Mouse (Mus musculus) hindbrain, embryonic 14.5 days (tissue): ENCODE measurements around the gene Mgarp. TPM values are rescaled to one million over a fixed set of nuclear protein-coding genes. Genes with fewer than 3 reads are reported as not detected.
A peak's percentile ranks its signal among the peaks of the same experiment; 100 is the strongest.
"Not testable (repeated sequence)": the region's sequence is repeated elsewhere in the genome, so short reads cannot be mapped to it uniquely, and the experiment has no call there.

ENCODE experiments used
- ATAC-seq: fragments of 200-750 bp; cut with Nextera tagmentation; 2 replicates; pipeline ENCODE4 v1.8.0; 2017; ENCODE audit warnings: moderate number of reproducible peaks, mild to moderate bottlenecking, moderate TSS enrichment, moderate library complexity; ENCODE audit not compliant: low FRiP score
- DNase-seq: peaks from one replicate; pipeline ENCODE4 v3.0.0-alpha.2; 2015; ENCODE audit warnings: low spot score
- H3K27ac ChIP-seq: fragments of 300-500 bp; sonication (generic); 2 replicates; pipeline ENCODE4 v1.5.1; 2014; ENCODE audit warnings: mild to moderate bottlenecking, moderate library complexity
- H3K27me3 ChIP-seq: fragments of 300-500 bp; sonication (generic); 2 replicates; pipeline ENCODE4 v1.6.1; 2014; ENCODE audit warnings: mild to moderate bottlenecking, low read length, mixed read lengths; ENCODE audit not compliant: control insufficient read depth, insufficient read depth
- H3K36me3 ChIP-seq: fragments of 300-500 bp; sonication (generic); replicated peaks from 2 replicates; pipeline ENCODE4 v1.6.1; 2014; ENCODE audit not compliant: control insufficient read depth, insufficient read depth
- H3K4me1 ChIP-seq: fragments of 300-500 bp; sonication (generic); replicated peaks from 2 replicates; pipeline ENCODE4 v1.6.1; 2014; ENCODE audit warnings: antibody characterized with exemption, low read length, mixed read lengths; ENCODE audit not compliant: control insufficient read depth, insufficient read depth
- H3K4me2 ChIP-seq: fragments of 300-500 bp; sonication (generic); replicated peaks from 2 replicates; pipeline ENCODE4 v1.6.1; 2014; ENCODE audit warnings: mild to moderate bottlenecking, moderate library complexity
- H3K4me3 ChIP-seq: fragments of 300-500 bp; sonication (generic); replicated peaks from 2 replicates; pipeline ENCODE4 v1.5.1; 2014; ENCODE audit warnings: mild to moderate bottlenecking, low read length
- H3K9ac ChIP-seq: fragments of 300-500 bp; sonication (generic); 2 replicates; pipeline ENCODE4 v1.6.1; 2014
- H3K9me3 ChIP-seq: fragments of 300-500 bp; sonication (generic); 2 replicates; pipeline ENCODE4 v1.6.1; 2016; ENCODE audit warnings: low read length; ENCODE audit not compliant: control insufficient read depth
- WGBS: fragments of 180-500 bp; shearing (Covaris S2); extraction: QIAGEN DNeasy Blood & Tissue Kit; methylation state at CpG from one replicate; pipeline ENCODE4 v1.1.7; 2014; 5-methylcytosine and 5-hydroxymethylcytosine counted together
- polyA plus RNA-seq: library from polyadenylated mRNA; unstranded; fragments of >200 nt; fragmentation: Nextera tagmentation; extraction: Ambion mirVana; gene quantifications from 2 replicates; pipeline ENCODE4 v1.2.1, GENCODE M21; 2014

Gene Mgarp
- polyA plus RNA-seq, 1 experiment from 2014 or later, result 0.16 TPM

DNA sequence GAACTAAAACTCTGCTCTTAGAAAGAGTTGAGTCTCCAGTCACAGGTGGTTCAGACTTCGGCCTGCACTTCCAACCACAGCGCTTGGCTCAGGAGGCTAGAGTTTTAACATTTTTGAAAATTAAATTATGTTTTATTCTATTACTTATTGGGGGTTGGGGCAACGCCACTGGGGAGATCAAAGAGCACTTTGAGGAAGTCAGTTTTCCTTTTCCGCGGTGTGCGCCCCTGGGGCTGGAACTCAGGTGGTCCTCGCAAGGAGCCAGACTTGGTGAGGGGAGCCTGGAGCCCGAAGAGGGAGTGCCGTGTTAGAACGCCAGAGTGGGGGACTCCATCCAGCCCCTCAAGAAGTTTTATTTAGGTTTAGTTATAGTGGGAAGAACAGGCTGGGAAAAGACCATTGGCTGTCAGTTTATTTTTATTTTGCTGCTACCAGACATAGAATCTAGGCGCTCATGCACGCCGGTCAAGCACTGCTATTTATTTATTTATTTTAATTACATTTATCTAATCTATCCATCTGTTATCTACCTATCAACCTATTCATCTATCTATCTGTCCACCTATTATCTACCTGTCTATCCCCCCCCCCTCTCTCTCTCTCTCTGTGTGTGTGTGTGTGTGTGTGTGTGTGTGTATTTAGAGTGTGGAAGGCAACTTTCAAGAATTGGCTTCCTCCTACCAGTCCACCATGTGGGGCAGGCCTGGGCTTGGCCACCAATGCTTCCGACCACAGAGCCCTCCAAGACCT lies 36.8 kb downstream of the Mgarp start:
- no peaks in the 10 kb centered on the region for H3K9me3 ChIP-seq
- 0 out of 2 replicates have a peak, but pooled peaks cover 3% of the 10 kb centered on the region for H3K4me1 ChIP-seq
- no peak overlapping the region for H3K9ac ChIP-seq
- DNase-seq, result no peak
- no peak for ATAC-seq
- H3K4me2 ChIP-seq, result 0 out of 2 replicates have a peak overlapping the region, but pooled peaks have one; percentile 53
- WGBS, result 29% methylated on average over 14 of the region's 14 CpGs
- peaks cover 24% of the 10 kb centered on the region for H3K27me3 ChIP-seq
- no peak overlapping the region for H3K4me3 ChIP-seq
- no peak overlapping the region for H3K27ac ChIP-seq
- no peaks in the 10 kb centered on the region for H3K36me3 ChIP-seq

DNA sequence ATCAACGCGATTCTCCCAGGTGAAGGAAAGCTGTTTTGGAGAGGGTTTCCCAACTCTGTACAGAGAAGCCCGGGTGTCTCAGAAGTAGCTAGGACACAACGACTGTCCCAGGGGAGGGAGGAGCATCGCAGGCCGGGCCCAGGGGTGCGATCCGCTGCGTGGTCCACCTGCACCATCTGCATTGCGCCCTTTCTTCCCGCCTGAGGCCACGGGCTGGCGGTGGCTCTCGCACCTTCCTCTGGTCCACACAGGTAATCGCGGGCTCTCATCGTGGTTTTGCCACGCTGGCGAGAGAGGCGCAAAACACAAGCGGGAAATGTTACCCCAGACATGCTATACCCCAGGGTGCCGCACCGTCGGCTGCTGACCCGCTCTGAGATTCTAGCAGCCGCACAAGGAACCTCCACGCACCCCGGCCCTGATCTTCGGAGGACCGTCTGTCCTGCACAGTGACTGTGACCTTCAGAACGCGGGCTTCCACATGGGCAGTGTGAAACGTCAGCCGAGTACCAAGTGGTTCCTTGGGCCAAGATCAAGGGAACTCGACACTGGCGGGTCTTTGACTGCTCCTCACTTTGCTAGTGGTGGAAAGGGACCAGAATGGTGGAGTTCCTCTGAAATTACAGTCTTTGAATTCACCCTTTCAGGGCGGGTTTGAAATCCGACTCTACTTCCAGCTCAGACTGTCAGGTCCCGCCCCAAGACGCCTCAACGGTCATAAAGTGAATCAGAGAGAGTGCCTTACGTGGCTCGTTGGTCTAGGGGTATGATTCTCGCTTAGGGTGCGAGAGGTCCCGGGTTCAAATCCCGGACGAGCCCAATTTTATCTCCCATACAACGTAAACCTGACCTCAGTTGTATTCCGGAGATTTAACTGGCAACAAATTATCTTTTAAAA lies 37.6 kb downstream of the Mgarp start:
- Histone ChIP-seq H3K4me1 (no peaks in the 10 kb centered on the region), H3K27ac (no peak overlapping the region), H3K9me3 (no peaks in the 10 kb centered on the region), H3K27me3 (peaks cover 24% of the 10 kb centered on the region), H3K36me3 (no peaks in the 10 kb centered on the region), H3K4me2 (peak overlapping the region; percentile 53), H3K9ac (peak overlapping the region; percentile 31), H3K4me3 (peak overlapping the region; percentile 36)
- DNase-seq, result peak; percentile 72
- ATAC-seq, result peak; percentile 55
- WGBS, result under 1% methylated on average over 50 of the region's 50 CpGs

DNA sequence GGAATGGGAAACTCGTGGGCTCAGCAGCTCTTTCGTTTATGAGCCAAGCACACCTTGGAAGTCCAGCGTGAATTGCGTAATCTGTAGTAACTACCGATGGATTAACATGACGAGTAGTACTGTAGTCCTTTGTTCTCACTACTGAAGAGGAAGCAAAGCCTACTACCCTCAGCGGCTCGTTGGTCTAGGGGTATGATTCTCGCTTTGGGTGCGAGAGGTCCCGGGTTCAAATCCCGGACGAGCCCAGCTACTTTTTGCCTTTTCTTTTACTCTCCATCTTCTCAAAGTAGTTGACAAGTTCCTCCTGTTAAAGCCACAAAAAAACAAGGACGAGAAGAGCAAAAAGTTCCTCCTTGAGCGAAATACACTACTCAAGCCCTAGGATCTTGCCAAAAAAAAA lies 38.4 kb downstream of the Mgarp start:
- Histone ChIP-seq H3K36me3 (no peaks in the 10 kb centered on the region), H3K9ac (no peak overlapping the region), H3K27me3 (peaks cover 24% of the 10 kb centered on the region), H3K27ac (no peak overlapping the region), H3K4me3 (peak overlapping the region; percentile 36), H3K9me3 (no peaks in the 10 kb centered on the region), H3K4me1 (no peaks in the 10 kb centered on the region), H3K4me2 (peak overlapping the region; percentile 53)
- WGBS, result under 1% methylated on average over 15 of the region's 15 CpGs
- peak; percentile 74 for DNase-seq
- peak; percentile 35; the same call in 1 of the 2 replicates for ATAC-seq

DNA sequence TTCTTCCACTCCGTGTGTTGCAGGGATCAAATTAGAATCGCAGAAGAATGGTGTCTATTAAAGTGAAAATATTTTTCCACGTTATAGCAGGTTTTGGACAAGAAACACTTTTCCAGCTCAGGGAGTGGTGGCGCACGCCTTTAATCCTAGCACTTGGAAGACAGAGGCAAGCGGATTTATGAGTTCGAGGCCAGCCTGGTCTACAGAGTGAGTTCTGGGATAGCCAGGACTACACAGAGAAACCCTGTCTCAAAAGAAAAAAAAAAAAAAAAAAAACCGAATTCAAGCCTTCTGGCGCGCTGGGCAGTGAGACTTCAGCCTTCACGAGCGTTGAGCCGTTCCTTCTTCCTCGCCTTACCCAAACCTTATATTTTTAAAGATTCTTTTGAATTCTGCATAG lies 38.9 kb downstream of the Mgarp start:
- ATAC-seq, result no peak
- WGBS, result 12% methylated on average over 14 of the region's 14 CpGs

DNA sequence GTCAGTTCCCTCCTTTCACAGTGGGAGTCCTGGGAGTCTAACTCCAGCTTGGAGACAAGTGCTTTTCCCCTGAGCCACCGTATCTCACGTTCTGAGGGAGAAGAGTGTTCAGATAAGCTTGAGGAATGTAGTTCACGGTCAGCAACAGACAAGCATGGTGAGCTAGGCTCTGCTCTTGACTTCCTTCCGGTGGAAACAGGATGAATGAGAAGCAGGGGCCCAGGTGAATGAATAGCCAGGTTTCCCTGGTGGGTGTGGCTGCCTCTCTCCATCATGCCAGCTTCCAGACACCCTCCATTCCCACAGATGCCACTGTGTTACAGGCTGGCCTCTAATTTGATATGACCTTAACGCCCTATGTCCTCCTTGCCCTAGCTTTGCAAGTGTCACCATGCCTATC lies 39.5 kb downstream of the Mgarp start:
- ATAC-seq, result no peak
- 51% methylated on average over 5 of the region's 5 CpGs for WGBS
- Histone ChIP-seq H3K9me3 (no peaks in the 10 kb centered on the region), H3K9ac (no peak overlapping the region), H3K4me1 (no peaks in the 10 kb centered on the region), H3K27me3 (peaks cover 24% of the 10 kb centered on the region), H3K4me3 (no peak overlapping the region), H3K4me2 (no peak overlapping the region), H3K27ac (no peak overlapping the region), H3K36me3 (no peaks in the 10 kb centered on the region)
- no peak for DNase-seq

More for the DNA sequence above, 38.9 kb downstream of the Mgarp start:
- H3K36me3 ChIP-seq, result no peaks in the 10 kb centered on the region
- DNase-seq, result no peak
- H3K9me3 ChIP-seq, result no peaks in the 10 kb centered on the region
- H3K9ac ChIP-seq, result no peak overlapping the region
- H3K4me1 ChIP-seq, result no peaks in the 10 kb centered on the region
- H3K27me3 ChIP-seq, result peaks cover 24% of the 10 kb centered on the region
- H3K4me2 ChIP-seq, result peak overlapping the region; percentile 53; the same call in 1 of the 2 replicates
- H3K4me3 ChIP-seq, result peak overlapping the region; percentile 36; the same call in 1 of the 2 replicates
- no peak overlapping the region for H3K27ac ChIP-seq

DNA sequence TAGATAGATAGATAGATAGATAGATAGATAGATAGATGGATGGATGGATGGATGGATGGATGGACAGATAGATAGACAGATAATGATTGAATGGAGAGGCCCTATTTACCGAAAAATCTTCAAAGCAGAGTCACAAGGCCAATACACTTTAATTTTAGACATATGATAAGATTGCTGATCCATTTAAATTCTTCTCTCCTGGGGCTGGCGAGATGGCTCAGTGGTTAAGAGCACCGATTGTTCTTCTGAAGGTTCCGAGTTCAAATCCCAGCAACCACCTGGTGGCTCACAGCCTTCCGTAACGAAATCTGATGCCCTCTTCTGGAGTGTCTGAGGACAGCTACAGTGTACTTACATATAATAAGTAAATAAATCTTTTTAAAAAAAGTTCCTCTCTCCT lies 41.6 kb downstream of the Mgarp start:
- H3K27me3 ChIP-seq, result peaks cover 23% of the 10 kb centered on the region
- WGBS, result 93% methylated on average over 6 of the region's 6 CpGs
- not testable (repeated sequence) for H3K36me3 ChIP-seq, H3K27ac ChIP-seq, H3K4me3 ChIP-seq, H3K4me1 ChIP-seq, H3K9ac ChIP-seq, H3K9me3 ChIP-seq, H3K4me2 ChIP-seq, DNase-seq, ATAC-seq

DNA sequence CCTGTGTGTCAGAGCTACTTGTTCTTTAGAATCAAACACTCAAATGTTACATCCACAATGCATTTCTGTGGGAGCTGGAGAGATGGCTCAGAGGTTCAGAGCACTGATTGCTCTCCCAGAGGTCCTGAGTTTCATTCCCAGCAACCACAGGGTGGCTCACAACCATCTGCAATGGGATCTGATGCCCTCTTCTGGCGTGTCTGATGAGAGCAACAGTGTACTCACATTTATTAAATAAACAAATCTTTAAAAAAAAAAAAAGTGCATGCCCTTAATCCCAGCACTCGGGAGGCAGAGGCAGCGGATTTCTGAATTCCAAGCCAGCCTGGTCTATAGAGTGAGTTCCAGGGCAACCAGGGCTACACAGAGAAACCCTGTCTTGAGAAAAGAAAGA lies 42.5 kb downstream of the Mgarp start:
- WGBS, result 79% methylated on average over 3 of the region's 3 CpGs
- Histone ChIP-seq H3K4me3 (no peak overlapping the region), H3K4me2 (no peak overlapping the region), H3K9me3 (no peaks in the 10 kb centered on the region), H3K27me3 (peaks cover 13% of the 10 kb centered on the region; the same call in 1 of the 2 replicates), H3K27ac (no peak overlapping the region), H3K4me1 (no peaks in the 10 kb centered on the region), H3K36me3 (no peaks in the 10 kb centered on the region), H3K9ac (no peak overlapping the region)
- DNase-seq (no peak), ATAC-seq (no peak)

DNA sequence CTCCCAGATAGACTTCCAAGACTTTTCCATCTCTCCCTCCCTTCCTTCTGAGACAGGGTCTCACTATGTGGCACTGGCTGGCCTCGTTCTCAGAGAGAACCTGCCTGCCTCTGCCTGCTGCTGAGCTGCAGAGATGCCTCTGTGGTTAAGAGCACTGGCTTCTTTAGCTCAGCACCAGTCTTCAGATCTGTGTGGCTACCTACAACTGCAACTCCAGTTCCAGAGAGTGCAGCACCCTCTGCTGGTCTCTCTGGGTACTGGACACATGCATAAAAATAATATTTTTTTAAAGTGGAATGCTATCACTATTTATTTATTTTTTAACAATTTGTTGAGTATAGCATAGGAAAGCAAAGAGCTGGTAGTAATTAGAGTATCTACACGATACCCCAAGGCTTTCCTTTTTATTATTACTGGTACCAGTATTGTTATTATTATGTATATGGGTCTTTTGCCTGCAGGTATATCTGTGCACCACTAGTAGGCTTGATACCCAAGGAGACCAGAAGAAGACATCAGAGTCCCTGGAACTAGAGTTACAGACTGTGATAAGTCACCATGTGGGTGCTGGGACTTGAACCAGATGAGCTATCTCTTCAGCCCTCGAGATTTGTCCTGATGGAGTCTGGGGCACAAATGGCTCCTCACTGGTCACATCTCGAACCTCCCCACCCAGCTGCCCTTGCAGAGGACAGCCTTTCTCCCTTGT lies 43.1 kb downstream of the Mgarp start:
- H3K9me3 ChIP-seq, result no peaks in the 10 kb centered on the region
- no peaks in the 10 kb centered on the region for H3K36me3 ChIP-seq
- no peak overlapping the region for H3K4me3 ChIP-seq
- no peak overlapping the region for H3K27ac ChIP-seq
- H3K27me3 ChIP-seq, result peaks cover 10% of the 10 kb centered on the region; the same call in 1 of the 2 replicates
- no peaks in the 10 kb centered on the region for H3K4me1 ChIP-seq
- H3K4me2 ChIP-seq, result no peak overlapping the region
- no peak for ATAC-seq
- no peak overlapping the region for H3K9ac ChIP-seq
- peak; percentile 36 for DNase-seq
- WGBS, result 72% methylated on average over 4 of the region's 4 CpGs

DNA sequence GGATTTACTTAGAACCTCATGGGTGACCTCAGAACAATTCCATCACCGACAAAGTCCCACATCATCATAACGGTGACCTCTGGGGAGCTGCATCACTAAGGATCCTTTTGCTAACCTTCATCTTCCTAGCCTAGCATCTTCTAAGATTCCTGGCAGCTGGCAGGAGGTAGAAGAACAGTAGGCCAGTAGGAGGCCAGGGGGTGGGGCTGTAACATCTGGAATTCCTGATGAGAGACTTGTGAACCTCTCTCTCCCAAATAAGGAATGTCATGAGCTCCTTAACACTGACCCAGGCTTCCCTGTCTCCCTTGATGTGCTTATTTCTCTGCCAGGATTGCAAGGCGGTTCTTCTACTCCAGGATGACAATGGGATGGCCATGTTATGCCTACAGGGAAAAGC lies 45.7 kb downstream of the Mgarp start:
- Histone ChIP-seq H3K9me3 (no peaks in the 10 kb centered on the region), H3K4me1 (no peaks in the 10 kb centered on the region), H3K27ac (no peak overlapping the region), H3K4me2 (no peak overlapping the region), H3K27me3 (no peaks in the 10 kb centered on the region), H3K36me3 (no peaks in the 10 kb centered on the region), H3K4me3 (no peak overlapping the region), H3K9ac (no peak overlapping the region)
- DNase-seq, result no peak
- WGBS, result 25% methylated on average over 3 of the region's 3 CpGs
- no peak for ATAC-seq
